Mouse (Mus musculus) liver, embryonic 14.5 days (tissue): ENCODE measurements around the gene Pcgf2. TPM values are rescaled to one million over a fixed set of nuclear protein-coding genes. Genes with fewer than 3 reads are reported as not detected.
A peak's percentile ranks its signal among the peaks of the same experiment; 100 is the strongest.

Source experiments
- ATAC-seq: fragments of 200-750 bp; cut with Nextera tagmentation; 2 replicates; pipeline ENCODE4 v1.8.0; 2017; ENCODE audit warnings: moderate number of reproducible peaks, mild to moderate bottlenecking, moderate library complexity; ENCODE audit not compliant: insufficient read depth
- DNase-seq, 3 experiments: peaks; one replicate each; pipeline ENCODE4 v3.0.0-alpha.2; 2012 to 2013; ENCODE audit warnings: low read depth in 3 of 3, low spot score in 3 of 3
- H3K27ac ChIP-seq: fragments of 300-500 bp; sonication (generic); 2 replicates; pipeline ENCODE4 v1.5.1; 2014; ENCODE audit warnings: moderate library complexity, mild to moderate bottlenecking, control low read depth, inconsistent platforms
- H3K27me3 ChIP-seq: fragments of 300-500 bp; sonication (generic); 2 replicates; pipeline ENCODE4 v1.6.1; 2014; ENCODE audit warnings: mild to moderate bottlenecking, low read length, moderate library complexity; ENCODE audit not compliant: control insufficient read depth, insufficient read depth
- H3K36me3 ChIP-seq: fragments of 300-500 bp; sonication (generic); replicated peaks from 2 replicates; pipeline ENCODE4 v1.6.1; 2014; ENCODE audit warnings: low read depth; ENCODE audit not compliant: control insufficient read depth, insufficient read depth
- H3K4me1 ChIP-seq, 2 experiments: fragments of 200-500 bp in 1 of 2; fragments of 300-500 bp in 1 of 2; sonication (generic) in 1 of 2; replicated peaks; 2 replicates each; pipeline ENCODE4 v1.6.1; 2012 to 2014; ENCODE audit warnings: antibody characterized with exemption in 1 of 2, inconsistent platforms in 1 of 2, low read length in 1 of 2; ENCODE audit not compliant: control insufficient read depth in 2 of 2, insufficient read depth in 2 of 2
- H3K4me2 ChIP-seq: fragments of 300-500 bp; sonication (generic); 2 replicates; pipeline ENCODE4 v1.6.1; 2014; ENCODE audit warnings: low read depth, mild to moderate bottlenecking, control low read depth, moderate library complexity
- H3K4me3 ChIP-seq, 2 experiments: fragments of 200-500 bp in 1 of 2; fragments of 300-500 bp in 1 of 2; sonication (generic) in 1 of 2; 2 replicates each; pipeline ENCODE4 v1.5.1; 2012 to 2014; ENCODE audit warnings: low read depth in 2 of 2, low read length in 2 of 2, mild to moderate bottlenecking in 2 of 2, control low read depth in 1 of 2, inconsistent platforms in 1 of 2, moderate library complexity in 1 of 2; ENCODE audit not compliant: insufficient read depth in 1 of 2
- H3K9ac ChIP-seq: fragments of 300-500 bp; sonication (generic); replicated peaks from 2 replicates; pipeline ENCODE4 v1.6.1; 2014; ENCODE audit warnings: mild to moderate bottlenecking, control low read depth, moderate library complexity
- H3K9me3 ChIP-seq: fragments of 300-500 bp; sonication (generic); 2 replicates; pipeline ENCODE4 v1.6.1; 2016; ENCODE audit warnings: low read length, mixed read lengths; ENCODE audit not compliant: control insufficient read depth
- CTCF ChIP-seq: IDR thresholded peaks from 2 replicates; pipeline ENCODE4 v1.5.1; 2016; ENCODE audit warnings: antibody characterized with exemption, low read depth, control low read depth
- EP300 ChIP-seq: IDR thresholded peaks from 2 replicates; pipeline ENCODE4 v1.6.1; 2016; ENCODE audit warnings: antibody characterized with exemption, low read depth
- WGBS: fragments of 180-500 bp; shearing (Covaris S2); extraction: QIAGEN DNeasy Blood & Tissue Kit; methylation state at CpG from one replicate; pipeline ENCODE4 v1.1.7; 2014; ENCODE audit not compliant: insufficient replicate concordance; 5-methylcytosine and 5-hydroxymethylcytosine counted together
- polyA plus RNA-seq, 2 experiments: library from polyadenylated mRNA; depleted of rRNA in 1 of 2; stranded (reverse) in 1 of 2; unstranded in 1 of 2; fragments of >200 nt; fragmentation: Nextera tagmentation in 1 of 2; extraction: Ambion mirVana in 1 of 2; gene quantifications; 2 replicates each; pipeline versions ENCODE4 v1.2.1 to v1.2.3; 2012 to 2014

Gene Pcgf2
- 4.4 and 4.9 TPM in 2 replicates for polyA plus RNA-seq (2012; rRNA removed)
- 1.5 and 1.8 TPM in 2 replicates for polyA plus RNA-seq (2014; fragmentation: Nextera tagmentation; extraction: Ambion mirVana)

DNA sequence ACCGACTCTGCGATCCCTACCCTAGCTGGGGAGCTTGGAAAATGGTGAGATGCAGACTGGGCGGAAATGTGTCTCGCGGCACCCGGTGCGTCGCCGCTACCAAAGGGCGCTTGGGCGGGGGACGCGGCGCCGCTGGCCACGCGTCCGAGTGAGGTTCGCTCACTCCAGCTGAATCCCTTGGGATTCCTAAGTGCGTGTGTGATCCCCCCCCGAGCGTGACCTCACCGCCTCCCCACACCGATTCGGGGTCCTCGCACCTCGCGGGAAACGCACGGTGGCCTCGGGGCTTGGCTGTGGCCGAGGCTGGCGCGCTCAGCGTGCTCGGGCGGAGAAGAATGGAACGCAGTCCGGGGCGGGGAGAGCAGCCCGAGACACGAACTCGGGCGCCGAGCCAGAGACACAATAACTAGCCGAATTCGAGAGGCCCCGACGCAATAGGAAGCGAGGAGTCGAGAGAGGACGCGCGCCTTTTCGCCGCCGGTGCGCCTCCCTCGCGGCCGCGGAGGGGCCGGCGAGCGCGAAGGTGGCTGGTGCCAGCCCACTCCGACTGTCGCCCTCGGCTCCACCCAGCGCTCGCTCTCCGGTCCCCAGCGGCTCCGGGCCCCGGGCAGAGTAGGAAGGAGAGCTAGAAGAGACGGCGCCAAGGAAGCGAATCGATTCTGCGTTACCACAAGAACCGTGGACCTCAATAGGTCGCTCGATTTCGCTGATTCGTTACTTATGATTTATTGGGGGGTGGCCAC lies at the start of gene Pcgf2:
Pcgf2 (minus strand) TSS at position 495 of the 743 bp plus-strand sequence.
- Histone ChIP-seq H3K4me1 (peaks cover 3 to 20% of the 10 kb centered on the region in 2 experiments; a peak in 2 of 4 replicates), H3K36me3 (no peaks in the 10 kb centered on the region), H3K9ac (no peak within 1 kb of the TSS), H3K4me2 (peak within 1 kb of the TSS; percentile 76), H3K9me3 (no peaks in the 10 kb centered on the region), H3K27me3 (peaks cover 44% of the 10 kb centered on the region), H3K27ac (no peak within 1 kb of the TSS), H3K4me3 (peak within 1 kb of the TSS; percentile 49 to 57)
- WGBS, result under 1% methylated on average over 76 of the region's 85 CpGs
- TF ChIP-seq EP300 (no peak), CTCF (no peak)
- ATAC-seq, result no peak
- no peak for DNase-seq

DNA sequence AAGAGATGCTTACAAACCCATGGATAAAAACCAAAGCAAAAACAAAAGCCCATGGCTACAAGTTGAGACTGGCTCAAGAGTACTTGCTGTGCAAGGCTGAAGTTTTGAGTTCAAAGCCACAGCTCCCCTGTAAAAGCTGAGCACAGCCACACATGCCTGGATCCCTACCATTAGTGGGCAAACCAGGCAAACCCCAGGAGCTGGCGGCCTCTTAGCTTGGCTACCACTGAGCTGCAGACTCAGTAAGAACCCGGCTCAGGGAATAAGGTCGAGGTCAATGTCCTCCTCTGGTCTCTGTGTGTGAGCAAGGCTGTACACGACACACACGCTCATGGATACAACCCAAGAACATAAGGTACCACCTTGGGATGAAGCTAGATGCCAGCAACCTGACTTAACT lies 48.2 kb upstream of the Pcgf2 start:
- peaks cover 32% of the 10 kb centered on the region for H3K36me3 ChIP-seq
- no peak overlapping the region for H3K9ac ChIP-seq
- DNase-seq, result no peak
- 79% methylated on average over 5 of the region's 5 CpGs for WGBS
- H3K9me3 ChIP-seq, result no peaks in the 10 kb centered on the region
- H3K4me2 ChIP-seq, result no peak overlapping the region
- ATAC-seq, result no peak
- TF ChIP-seq CTCF (no peak), EP300 (no peak)
- no peak overlapping the region for H3K27ac ChIP-seq
- H3K4me3 ChIP-seq, result no peak overlapping the region
- H3K4me1 ChIP-seq, result peaks cover 0 to 11% of the 10 kb centered on the region in 2 experiments; a peak in 2 of 4 replicates
- H3K27me3 ChIP-seq, result no peaks in the 10 kb centered on the region

DNA sequence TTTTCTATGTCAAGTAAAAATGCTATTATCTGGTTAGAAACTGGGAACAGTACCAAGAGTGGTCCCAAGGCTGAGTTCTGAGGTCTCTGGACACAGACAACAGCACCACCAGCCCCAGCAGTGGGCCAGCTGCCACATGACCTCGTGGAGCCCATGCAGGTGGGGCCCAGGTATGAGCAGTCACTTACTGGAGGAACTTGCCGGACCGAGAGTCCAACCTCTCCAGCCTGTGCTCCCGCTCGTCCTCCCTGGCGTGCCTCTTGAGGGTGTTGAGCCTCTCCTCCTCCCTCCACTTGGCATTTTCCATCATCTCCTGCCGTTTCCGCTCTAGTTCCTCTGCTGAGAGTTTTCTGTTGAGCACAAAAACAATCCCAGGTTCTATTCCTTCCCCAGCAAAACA lies 47.5 kb upstream of the Pcgf2 start:
- TF ChIP-seq CTCF (no peak), EP300 (no peak)
- Histone ChIP-seq H3K4me3 (no peak overlapping the region), H3K9me3 (no peaks in the 10 kb centered on the region), H3K9ac (no peak overlapping the region), H3K27me3 (no peaks in the 10 kb centered on the region), H3K36me3 (peaks cover 27% of the 10 kb centered on the region), H3K4me2 (no peak overlapping the region), H3K4me1 (peaks cover 4 to 18% of the 10 kb centered on the region in 2 experiments; a peak in 3 of 4 replicates), H3K27ac (no peak overlapping the region)
- ATAC-seq (no peak), DNase-seq (no peak)
- WGBS, result 87% methylated on average over 8 of the region's 8 CpGs

DNA sequence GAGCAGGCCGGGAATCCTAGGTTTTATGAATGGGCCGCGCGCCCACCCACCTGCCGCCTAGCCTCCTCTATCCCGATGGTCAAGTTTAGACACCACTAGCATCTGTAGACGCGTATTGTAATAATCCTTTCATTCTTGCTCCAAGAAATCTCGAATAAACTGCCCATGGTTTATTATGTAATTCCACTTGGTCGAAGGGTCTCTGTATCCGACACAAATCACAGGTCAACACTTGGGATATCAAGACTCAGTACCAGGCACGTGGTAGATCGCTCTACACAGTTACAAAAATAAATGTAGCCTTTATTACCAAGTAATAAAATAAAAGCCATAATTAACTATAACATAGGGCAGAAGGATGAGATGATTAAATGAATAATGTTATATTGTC lies 45.0 kb upstream of the Pcgf2 start:
- H3K36me3 ChIP-seq, result peaks cover 13% of the 10 kb centered on the region
- peak overlapping the region; percentile 73 for H3K4me2 ChIP-seq
- H3K4me3 ChIP-seq, result peak overlapping the region; percentile 71 to 87
- no peak overlapping the region for H3K27ac ChIP-seq
- ATAC-seq (no peak), DNase-seq (no peak)
- WGBS, result 6% methylated on average over 13 of the region's 13 CpGs
- peak overlapping the region; percentile 6 for H3K9ac ChIP-seq
- peaks cover 6 to 22% of the 10 kb centered on the region in 2 experiments; a peak in 3 of 4 replicates for H3K4me1 ChIP-seq
- H3K27me3 ChIP-seq, result no peaks in the 10 kb centered on the region
- no peaks in the 10 kb centered on the region for H3K9me3 ChIP-seq
- no peak for TF ChIP-seq EP300
- no peak for TF ChIP-seq CTCF

DNA sequence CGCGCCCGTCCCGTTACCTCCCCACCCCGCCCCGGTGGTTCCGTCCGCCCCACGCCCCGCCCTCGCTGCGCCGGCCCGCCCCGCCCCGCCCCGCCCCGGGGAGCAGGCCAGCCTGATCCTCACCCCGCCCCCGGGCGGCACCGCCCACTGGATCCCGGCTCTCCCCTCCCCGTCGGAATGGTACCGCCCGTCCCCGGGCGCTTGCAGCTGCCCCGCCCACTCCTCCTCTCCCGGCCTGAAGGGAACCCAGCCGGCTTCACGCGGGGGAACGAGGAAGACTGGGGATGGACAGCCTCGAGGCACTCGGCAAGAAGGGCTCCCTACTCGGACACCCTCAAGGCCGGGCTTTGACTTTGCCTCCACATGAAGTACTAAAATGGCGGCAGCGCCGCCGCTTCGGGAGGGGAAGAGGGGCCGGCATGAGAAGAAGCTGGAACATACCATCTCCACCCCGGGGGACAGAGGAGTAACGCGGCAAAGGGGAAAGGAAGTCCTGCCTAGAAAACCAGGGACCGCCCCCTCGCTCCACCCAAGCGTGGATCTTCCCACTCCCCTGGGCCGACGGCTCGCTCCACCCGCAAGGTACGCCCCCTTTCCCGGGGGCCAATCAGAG lies 44.5 kb upstream of the Pcgf2 start:
- peaks cover 6 to 22% of the 10 kb centered on the region in 2 experiments; a peak in 3 of 4 replicates for H3K4me1 ChIP-seq
- DNase-seq (peak; percentile 99), ATAC-seq (peak; percentile 90)
- peak overlapping the region; percentile 38; the same call in 1 of the 2 replicates for H3K27ac ChIP-seq
- peak overlapping the region; percentile 75 for H3K9ac ChIP-seq
- H3K9me3 ChIP-seq, result no peaks in the 10 kb centered on the region
- H3K4me2 ChIP-seq, result peak overlapping the region; percentile 91
- peak overlapping the region; percentile 71 to 87 for H3K4me3 ChIP-seq
- no peaks in the 10 kb centered on the region for H3K27me3 ChIP-seq
- under 1% methylated on average over 45 of the region's 57 CpGs for WGBS
- peaks cover 10% of the 10 kb centered on the region for H3K36me3 ChIP-seq
- TF ChIP-seq EP300 (peak; percentile 56), CTCF (no peak)
